Mouse (Mus musculus) limb, embryonic 14.5 days (tissue): ENCODE results near the gene Morc2a. TPM values are rescaled to one million over a fixed set of nuclear protein-coding genes. Genes with fewer than 3 reads are reported as not detected.

ENCODE experiments used
- ATAC-seq: fragments of 200-750 bp; cut with Nextera tagmentation; 2 replicates; pipeline ENCODE4 v1.8.0; 2017; ENCODE audit warnings: low read depth, moderate number of reproducible peaks, moderate TSS enrichment; ENCODE audit not compliant: low FRiP score
- DNase-seq: peaks from one replicate; pipeline ENCODE4 v3.0.0-alpha.2; 2015; ENCODE audit warnings: low spot score
- H3K27ac ChIP-seq: fragments of 300-500 bp; sonication (generic); replicated peaks from 2 replicates; pipeline ENCODE4 v1.5.1; 2014; ENCODE audit warnings: low read depth, mild to moderate bottlenecking, low read length, moderate library complexity, mixed read lengths
- H3K27me3 ChIP-seq: fragments of 300-500 bp; sonication (generic); 2 replicates; pipeline ENCODE4 v1.6.1; 2014; ENCODE audit warnings: low read length, mixed read lengths; ENCODE audit not compliant: control insufficient read depth, insufficient read depth
- H3K36me3 ChIP-seq: fragments of 300-500 bp; sonication (generic); 2 replicates; pipeline ENCODE4 v1.6.1; 2014; ENCODE audit warnings: mild to moderate bottlenecking, low read length, moderate library complexity, mixed read lengths; ENCODE audit not compliant: control insufficient read depth, insufficient read depth
- H3K4me1 ChIP-seq: fragments of 300-500 bp; sonication (generic); 2 replicates; pipeline ENCODE4 v1.6.1; 2014; ENCODE audit warnings: antibody characterized with exemption, low read length, mixed read lengths; ENCODE audit not compliant: control insufficient read depth, insufficient read depth
- H3K4me2 ChIP-seq: fragments of 300-500 bp; sonication (generic); replicated peaks from 2 replicates; pipeline ENCODE4 v1.6.1; 2014; ENCODE audit warnings: low read depth, mild to moderate bottlenecking, low read length, moderate library complexity; ENCODE audit not compliant: severe bottlenecking
- H3K4me3 ChIP-seq: fragments of 300-500 bp; sonication (generic); replicated peaks from 2 replicates; pipeline ENCODE4 v1.5.1; 2014; ENCODE audit warnings: low read length
- H3K9ac ChIP-seq: fragments of 300-500 bp; sonication (generic); 2 replicates; pipeline ENCODE4 v1.6.1; 2014; ENCODE audit warnings: mild to moderate bottlenecking, low read depth, low read length, moderate library complexity; ENCODE audit not compliant: severe bottlenecking
- H3K9me3 ChIP-seq: fragments of 300-500 bp; sonication (generic); 2 replicates; pipeline ENCODE4 v1.6.1; 2016; ENCODE audit warnings: low read length; ENCODE audit not compliant: control insufficient read depth
- POLR2A ChIP-seq: fragments of 200-500 bp; IDR thresholded peaks from 2 replicates; pipeline ENCODE4 v1.8.0; 2012; ENCODE audit warnings: inconsistent platforms, mild to moderate bottlenecking, moderate library complexity, borderline replicate concordance; ENCODE audit not compliant: insufficient read depth, insufficient read length; ENCODE audit errors: extremely low read depth
- WGBS: fragments of 180-500 bp; shearing (Covaris S2); extraction: QIAGEN DNeasy Blood & Tissue Kit; methylation state at CpG from one replicate; pipeline ENCODE4 v1.1.7; 2014; 5-methylcytosine and 5-hydroxymethylcytosine counted together
- polyA plus RNA-seq, 2 experiments: library from polyadenylated mRNA; depleted of rRNA in 1 of 2; stranded (reverse) in 1 of 2; unstranded in 1 of 2; fragments of >200 nt; fragmentation: Nextera tagmentation in 1 of 2; extraction: Ambion mirVana in 1 of 2; gene quantifications; 2 replicates each; pipeline versions ENCODE4 v1.2.1 to v1.2.3; 2012 to 2014

Gene Morc2a
- polyA plus RNA-seq, 2 experiments: 24.2 to 35.8 TPM

GRCm38 (mm10) chr11:3691746-3692145, 42.8 kb downstream of the Morc2a start:
- peaks cover 67% of the 10 kb centered on the region for H3K36me3 ChIP-seq
- ATAC-seq: no peak
- no peak for DNase-seq
- no peaks in the 10 kb centered on the region for H3K9me3 ChIP-seq
- no peak overlapping the region for H3K27ac ChIP-seq
- no peaks in the 10 kb centered on the region for H3K4me1 ChIP-seq
- H3K4me2 ChIP-seq: no peak overlapping the region
- no peak overlapping the region for H3K9ac ChIP-seq
- no peak overlapping the region for H3K4me3 ChIP-seq
- H3K27me3 ChIP-seq: no peaks in the 10 kb centered on the region
- TF ChIP-seq POLR2A: no peak
- WGBS: 92% methylated on average over 2 of the region's 2 CpGs

DNA sequence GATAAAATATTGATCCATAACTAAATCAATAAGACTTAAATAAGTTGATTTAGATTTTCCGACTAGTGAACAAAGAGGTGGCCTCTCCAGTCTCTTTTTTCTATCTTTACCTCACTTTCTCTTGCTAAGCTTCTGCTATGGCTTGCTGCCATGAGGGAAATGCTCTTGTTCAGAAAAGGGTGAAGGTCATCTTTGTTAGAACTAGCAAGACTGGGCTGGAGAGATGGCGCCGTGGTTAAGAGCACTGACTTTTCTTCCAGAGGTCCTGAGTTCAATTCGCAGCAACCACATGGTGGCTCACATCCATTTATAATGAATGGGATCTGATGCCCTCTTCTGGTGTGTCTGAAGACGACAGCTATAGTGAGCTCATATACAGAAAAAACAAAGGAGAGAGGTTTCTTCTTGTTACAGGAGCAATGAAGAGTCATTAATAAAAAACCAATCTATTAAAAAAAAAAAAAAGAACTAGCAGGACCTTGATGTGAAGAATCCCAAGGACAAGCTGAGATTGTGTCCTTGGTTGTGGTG, 47.2 kb downstream of the Morc2a start:
- 79% methylated on average over 5 of the region's 5 CpGs for WGBS
- no peak overlapping the region for H3K4me2 ChIP-seq
- H3K4me3 ChIP-seq: no peak overlapping the region
- no peaks in the 10 kb centered on the region for H3K4me1 ChIP-seq
- DNase-seq (no peak), ATAC-seq (no peak)
- peaks cover 24% of the 10 kb centered on the region for H3K36me3 ChIP-seq
- no peak for TF ChIP-seq POLR2A
- H3K9ac ChIP-seq: no peak overlapping the region
- H3K27me3 ChIP-seq: no peaks in the 10 kb centered on the region
- H3K9me3 ChIP-seq: no peaks in the 10 kb centered on the region
- no peak overlapping the region for H3K27ac ChIP-seq

GRCm38 (mm10) chr11:3697441-3697840, 48.5 kb downstream of the Morc2a start:
- TF ChIP-seq POLR2A: no peak
- DNase-seq (no peak), ATAC-seq (no peak)
- no peaks in the 10 kb centered on the region for H3K4me1 ChIP-seq
- H3K9ac ChIP-seq: no peak overlapping the region
- 84% methylated on average over 3 of the region's 3 CpGs for WGBS
- no peaks in the 10 kb centered on the region for H3K9me3 ChIP-seq
- no peak overlapping the region for H3K4me3 ChIP-seq
- H3K4me2 ChIP-seq: no peak overlapping the region
- peaks cover 12% of the 10 kb centered on the region for H3K36me3 ChIP-seq
- no peaks in the 10 kb centered on the region for H3K27me3 ChIP-seq
- no peak overlapping the region for H3K27ac ChIP-seq

DNA sequence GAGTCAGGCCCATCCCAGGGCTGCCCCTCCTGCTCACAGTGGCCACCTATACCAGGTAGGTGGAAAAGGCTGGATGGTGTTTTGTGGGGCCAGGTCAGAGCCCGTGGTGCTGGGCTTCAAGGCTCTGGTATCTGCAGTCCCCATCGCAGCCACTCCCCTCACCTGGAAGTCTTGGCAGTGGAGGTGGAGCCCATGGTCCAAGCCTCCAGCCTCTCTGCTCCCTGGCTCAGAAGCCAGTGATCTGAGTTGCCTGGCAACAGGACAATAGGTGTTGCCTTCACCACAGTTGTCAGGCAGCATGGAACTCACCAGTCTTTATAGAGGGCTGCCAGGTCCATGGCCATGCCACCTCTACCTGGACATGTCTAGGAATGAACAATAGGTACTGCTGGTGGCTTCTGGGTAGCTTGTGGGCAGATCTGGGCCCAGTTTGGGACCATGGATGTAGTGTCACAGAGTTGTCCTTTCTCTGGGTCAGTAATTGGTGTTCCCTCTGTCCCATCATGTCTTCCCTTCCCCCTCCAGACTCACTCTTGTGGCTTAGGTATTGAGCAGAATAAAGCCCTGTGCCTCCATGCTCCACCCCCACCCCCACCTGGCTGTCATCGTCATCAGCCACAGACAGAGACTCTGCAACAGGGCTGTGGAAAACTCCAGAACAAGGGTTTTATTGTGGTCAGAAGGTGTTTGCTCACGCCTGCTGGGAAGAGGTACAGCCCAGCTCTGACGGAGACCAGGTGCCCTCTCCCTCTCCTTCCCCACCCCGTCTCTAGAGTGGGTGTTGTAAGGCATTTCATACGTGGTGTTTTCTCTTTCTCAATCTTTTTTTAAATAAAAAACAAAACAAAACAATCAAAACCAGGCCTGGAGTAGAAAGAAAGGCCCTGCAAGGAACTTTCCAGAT, 54.4 kb downstream of the Morc2a start:
- no peak overlapping the region for H3K27ac ChIP-seq
- no peak for ATAC-seq

GRCm38 (mm10) chr11:3704404-3704803, 55.4 kb downstream of the Morc2a start:
- H3K4me1 ChIP-seq: peaks cover 6% of the 10 kb centered on the region; the same call in 1 of the 2 replicates
- no peak overlapping the region; the same call in 1 of the 2 replicates for H3K9ac ChIP-seq
- no peak overlapping the region for H3K4me2 ChIP-seq
- 72% methylated on average over 7 of the region's 8 CpGs for WGBS
- no peak for DNase-seq
- ATAC-seq: no peak
- TF ChIP-seq POLR2A: no peak
- H3K4me3 ChIP-seq: no peak overlapping the region
- no peak overlapping the region for H3K27ac ChIP-seq
- no peaks in the 10 kb centered on the region for H3K36me3 ChIP-seq
- no peaks in the 10 kb centered on the region for H3K9me3 ChIP-seq
- H3K27me3 ChIP-seq: no peaks in the 10 kb centered on the region

More for the DNA sequence above, 54.4 kb downstream of the Morc2a start:
- Histone ChIP-seq H3K4me3 (no peak overlapping the region), H3K4me1 (peaks cover 6% of the 10 kb centered on the region; the same call in 1 of the 2 replicates), H3K36me3 (no peaks in the 10 kb centered on the region), H3K4me2 (no peak overlapping the region), H3K27me3 (no peaks in the 10 kb centered on the region), H3K9ac (no peak overlapping the region), H3K9me3 (no peaks in the 10 kb centered on the region)
- no peak for DNase-seq
- 61% methylated on average over 7 of the region's 7 CpGs for WGBS
- no peak for TF ChIP-seq POLR2A
